Comparison of ENCODE assay signal across 12 mouse cellular contexts in genomic region chr19:40431969-40432368, GRCm38 (mm10).
A peak's percentile ranks its signal among the peaks of the same experiment; 100 is the strongest.
DNase-seq lines count a peak whose midpoint lies in the region; ATAC-seq and TF ChIP-seq lines count a peak whose summit lies in the region.
"Had no signal": no experiment of that assay in that cellular context is flagged by ENCODE, and none has a peak within 500 bp of the region (broad histone marks: within the 10 kb centered on the region; RNA-seq: fewer than 3 reads in every experiment).

No protein-coding gene starts in this region.

- TF ChIP-seq CTCF in layer of hippocampus, adult 2 months (conservative IDR thresholded peaks at IDR 0.05), result no peak

- H3K27ac ChIP-seq in layer of hippocampus, adult 2 months, result peak overlapping the region; percentile 82
- peak overlapping the region; percentile 69 to 82 for H3K27ac ChIP-seq in heart, embryonic 14.5 days (replicated peaks in 1 of 2; ENCODE audit: control insufficient read depth in 1 of 2, insufficient read depth in 1 of 2, low read depth in 2 of 2, low read length in 2 of 2)
- H3K27ac ChIP-seq: liver, embryonic 12.5 days had no signal

- no peak overlapping the region for H3K4me3 ChIP-seq in layer of hippocampus, adult 2 months
- H3K4me3 ChIP-seq in heart, embryonic 14.5 days (ENCODE audit: control insufficient read depth in 1 of 2, insufficient read depth in 1 of 2, low read depth in 1 of 2, low read length in 2 of 2), result no peak overlapping the region
- H3K4me3 ChIP-seq: liver, embryonic 12.5 days; neural tube, embryonic 15.5 days had no signal

- DNase-seq in layer of hippocampus, adult 2 months (ENCODE audit: low spot score in 2 of 2), result no peak
- no peak for DNase-seq in layer of hippocampus, postnatal 25 days (ENCODE audit: extremely low spot score in 1 of 2, low spot score in 1 of 2)
- DNase-seq in adrenal gland, postnatal 36 days, result peak; percentile 9 to 40
- DNase-seq in lung, postnatal 36 days, result peak; percentile 82
- DNase-seq in urinary bladder, postnatal 25 days (ENCODE audit: low spot score), result no peak
- no peak for DNase-seq in left cerebral cortex, adult 9 months (ENCODE audit: low spot score in 2 of 2)
- DNase-seq: cerebellum, postnatal 25 days; midbrain, embryonic 14.5 days; thymus, adult 2 months had no signal

- no peaks in the 10 kb centered on the region for H3K9me3 ChIP-seq in heart, embryonic 14.5 days (ENCODE audit: control insufficient read depth, low read length)
- H3K9me3 ChIP-seq: liver, embryonic 12.5 days; neural tube, embryonic 15.5 days had no signal

- no peak for ATAC-seq in heart, embryonic 14.5 days (ENCODE audit: insufficient number of reproducible peaks, insufficient read depth, low FRiP score, low read depth)
- ATAC-seq: liver, embryonic 12.5 days had no signal

- peaks cover 39 to 85% of the 10 kb centered on the region in 2 experiments for H3K4me1 ChIP-seq in heart, embryonic 14.5 days (ENCODE audit: control insufficient read depth in 2 of 2, insufficient read depth in 2 of 2, low read length in 2 of 2)

- no peaks in the 10 kb centered on the region for H3K27me3 ChIP-seq in heart, embryonic 14.5 days (ENCODE audit: control insufficient read depth, insufficient read depth, low read length)
- H3K27me3 ChIP-seq: liver, embryonic 12.5 days; neural tube, embryonic 15.5 days had no signal

- no peak overlapping the region for H3K9ac ChIP-seq in heart, embryonic 14.5 days (ENCODE audit: low read length)
- H3K9ac ChIP-seq: liver, embryonic 12.5 days; neural tube, embryonic 15.5 days had no signal

- no peak overlapping the region for H3K4me2 ChIP-seq in heart, embryonic 14.5 days (ENCODE audit: low read length)
- H3K4me2 ChIP-seq: liver, embryonic 12.5 days; neural tube, embryonic 15.5 days had no signal

- 28% methylated on average over 4 of the region's 4 CpGs for WGBS in heart, embryonic 14.5 days

- H3K36me3 ChIP-seq in heart, embryonic 14.5 days (ENCODE audit: control insufficient read depth, insufficient read depth, low read length), result no peaks in the 10 kb centered on the region
- H3K36me3 ChIP-seq: liver, embryonic 12.5 days; neural tube, embryonic 15.5 days had no signal

Comparison
In these comparisons a context has a peak if more than half of its experiments do, and no peak if none do; other contexts are left out.
1. DNase-seq: peak in adrenal gland, postnatal 36 days (2 of 2) and lung, postnatal 36 days (single experiment); none in layer of hippocampus, adult 2 months (0 of 2), layer of hippocampus, postnatal 25 days (0 of 2), urinary bladder, postnatal 25 days (single experiment) and left cerebral cortex, adult 9 months (0 of 2).